Mouse (Mus musculus) monocyte, adult 5-6 weeks (primary cell): ENCODE measurements at regions not wholly inside any gene's neighbourhood (a gene's known extent, or its start where the extent isn't known, plus 50 kb on each side); places are given as distances from the start of the nearest gene placed in this dataset.

Experiments used
- ATAC-seq: fragments of 153-309, 156-312 bp; replicated peaks from 2 replicates; pipeline ENCODE4 v1.8.0; 2017; ENCODE audit warnings: mild to moderate bottlenecking; ENCODE audit not compliant: low TSS enrichment, insufficient number of reproducible peaks, severe bottlenecking, poor library complexity, low FRiP score

- no peak for ATAC-seq
Observed at GRCm38 (mm10) chr3:142976519-142977394, 95.0 kb upstream of the Pkn2 start.

DNA sequence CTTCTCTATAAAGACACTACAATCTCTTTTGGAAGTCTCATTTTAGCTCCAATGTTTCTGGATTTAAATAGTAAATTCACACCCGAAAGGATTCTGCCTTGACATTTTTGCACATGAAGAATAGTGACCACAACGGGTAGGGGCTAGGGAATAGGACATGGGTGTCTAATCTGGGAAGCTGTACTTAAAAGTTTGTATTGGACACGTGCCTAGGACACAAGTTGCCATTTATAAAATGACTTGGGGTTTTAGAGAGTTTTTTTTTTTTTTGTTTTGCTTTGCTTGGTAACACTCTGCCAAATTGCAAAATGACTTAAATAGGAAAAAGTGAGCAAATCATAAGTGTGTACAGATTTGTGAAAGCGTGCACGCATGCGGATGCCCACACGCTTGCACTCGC, 93.8 kb upstream of the Pkn2 start:
- ATAC-seq: no peak

DNA sequence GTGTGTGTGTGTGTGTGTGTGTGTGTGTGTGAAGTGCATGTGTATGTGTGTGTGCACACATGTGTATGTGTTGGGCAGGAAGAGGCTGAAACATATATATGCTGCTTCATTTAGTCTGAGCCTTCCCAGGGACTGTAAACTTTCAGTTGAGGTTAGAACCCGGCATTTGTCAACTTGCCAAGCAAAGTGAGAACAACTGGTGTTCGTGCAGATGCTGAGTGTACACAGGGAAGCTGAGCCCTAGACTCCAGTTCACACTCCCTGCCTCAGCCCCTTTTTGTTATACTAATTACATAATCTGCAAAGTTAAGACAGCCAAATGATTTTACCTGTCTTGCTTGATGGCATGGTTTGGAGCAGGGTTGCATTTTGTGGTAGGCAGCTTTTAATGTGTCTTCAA, 87.7 kb upstream of the Pkn2 start:
- no peak for ATAC-seq

GRCm38 (mm10) chr3:142965604-142966003, 83.8 kb upstream of the Pkn2 start:
- ATAC-seq: no peak

DNA sequence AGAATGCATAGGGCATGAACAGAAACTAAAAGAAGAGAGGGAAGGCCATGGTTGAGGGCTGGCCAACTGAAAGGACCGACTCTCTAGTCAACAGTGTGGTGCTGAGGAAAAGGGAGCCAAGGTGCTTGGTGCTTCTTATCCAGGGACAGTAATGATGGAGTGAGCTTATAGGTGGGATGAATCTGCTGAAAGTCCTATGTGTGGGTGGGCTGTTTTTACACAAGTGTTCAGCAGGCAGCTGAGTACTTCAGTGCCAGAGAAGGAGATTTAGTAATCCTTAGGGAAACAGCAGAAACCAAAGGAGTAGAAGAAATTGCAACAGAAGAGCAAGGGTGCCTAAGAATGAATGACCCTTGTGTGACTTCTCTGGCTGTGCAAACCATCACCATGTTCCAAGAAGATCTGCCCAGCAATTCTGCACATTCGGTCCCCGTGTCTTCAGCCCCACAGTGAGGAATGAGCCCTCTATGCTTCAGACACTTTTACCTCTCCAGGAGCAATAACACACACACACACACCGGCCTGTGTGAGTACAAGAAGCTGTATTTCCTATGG, 82.1 kb upstream of the Pkn2 start:
- no peak for ATAC-seq

- ATAC-seq: no peak
Observed at GRCm38 (mm10) chr3:142957768-142958167, 76.0 kb upstream of the Pkn2 start.

- ATAC-seq: 0 out of 2 replicates have a peak, but pooled peaks have one; percentile 50
Observed at GRCm38 (mm10) chr3:142948771-142949170, 67.0 kb upstream of the Pkn2 start.

- no peak for ATAC-seq
Observed at GRCm38 (mm10) chr3:142941319-142942024, 59.7 kb upstream of the Pkn2 start.

DNA sequence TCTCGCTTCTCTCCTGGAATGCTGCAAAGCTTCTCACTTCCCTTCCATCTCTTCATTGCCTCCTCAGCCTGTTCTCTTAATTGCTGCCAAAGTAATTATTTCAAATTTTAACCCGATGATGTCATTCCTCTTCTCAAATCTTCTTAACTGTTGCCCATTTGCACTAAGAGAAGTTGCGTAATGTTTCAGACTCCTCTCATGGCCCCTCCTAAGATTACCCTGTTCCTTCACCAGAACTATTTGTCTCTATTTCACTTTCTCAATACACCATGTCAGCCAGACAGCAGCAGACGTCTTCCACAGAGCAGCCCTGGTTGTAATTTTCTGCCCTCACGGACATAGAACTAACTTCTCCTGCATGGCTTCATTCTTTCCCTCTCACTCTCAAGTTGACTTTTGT, 59.1 kb upstream of the Pkn2 start:
- ATAC-seq: no peak

GRCm38 (mm10) chr3:142939773-142940172, 58.0 kb upstream of the Pkn2 start:
- no peak for ATAC-seq

DNA sequence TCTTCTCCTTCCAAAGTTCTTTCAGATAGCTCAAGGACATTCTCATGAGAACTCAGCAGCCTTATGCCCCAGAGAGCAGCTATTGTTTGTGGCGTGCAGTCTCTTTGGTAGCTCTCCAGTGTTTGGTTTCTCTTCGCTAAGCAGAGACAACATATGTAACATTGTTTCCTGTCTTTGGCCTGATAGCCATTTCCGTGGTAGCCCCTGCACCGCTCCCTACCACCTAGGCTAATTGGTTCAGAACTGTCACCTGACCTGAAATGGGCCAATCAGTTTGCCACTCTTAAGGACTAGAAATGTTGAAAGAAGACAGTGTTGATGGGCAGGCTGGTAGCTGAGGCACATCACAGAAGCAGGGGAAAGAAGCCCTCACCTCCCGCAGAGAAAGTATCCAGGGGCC, 54.1 kb upstream of the Pkn2 start:
- ATAC-seq: peak; percentile 50; the same call in 1 of the 2 replicates

- ATAC-seq: no peak
Observed at GRCm38 (mm10) chr3:142934326-142934725, 52.5 kb upstream of the Pkn2 start.

- ATAC-seq: no peak
Observed at GRCm38 (mm10) chr3:142933684-142934259, 52.0 kb upstream of the Pkn2 start.
